Mouse (Mus musculus) lung, adult 2 months (tissue): ENCODE data around the gene Cpa4.

Experiments used
- CTCF ChIP-seq: fragments of 200-500 bp; IDR thresholded peaks from 2 replicates; pipeline ENCODE4 v1.5.1; 2011; ENCODE audit warnings: mild to moderate bottlenecking, low read length, control low read depth; ENCODE audit not compliant: insufficient read depth
- POLR2A ChIP-seq: fragments of 200-500 bp; IDR thresholded peaks from 2 replicates; pipeline ENCODE4 v1.6.1; 2011; ENCODE audit warnings: low read depth, mild to moderate bottlenecking, control low read depth, low read length, borderline replicate concordance; ENCODE audit errors: extremely low read depth

DNA sequence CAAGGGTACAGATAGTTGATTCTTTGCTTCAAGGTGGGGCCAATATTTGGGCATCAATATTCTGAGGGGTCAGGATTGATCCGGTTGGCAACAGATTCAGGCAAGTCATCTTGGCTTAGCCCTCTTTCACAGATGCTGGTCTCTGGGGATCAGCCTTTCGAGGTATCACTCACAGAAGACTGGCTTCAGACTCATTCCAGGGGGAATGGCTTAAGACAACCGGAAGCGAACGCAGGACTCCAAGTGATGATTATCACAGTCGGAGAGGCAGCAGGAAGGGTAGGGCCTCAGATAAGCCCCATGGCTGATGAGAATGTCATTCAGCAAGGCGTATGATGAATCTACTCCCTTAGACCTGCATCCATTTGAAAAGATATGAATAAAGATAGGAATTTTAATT, 26.2 kb downstream of the Cpa4 start:
- TF ChIP-seq CTCF: no peak
- no peak for TF ChIP-seq POLR2A
